Mouse (Mus musculus): ENCODE results near the gene Pbxip1.
A peak's percentile ranks its signal among the peaks of the same experiment; 100 is the strongest.
"Not testable (repeated sequence)": the region's sequence is repeated elsewhere in the genome, so short reads cannot be mapped to it uniquely, and the experiment has no call there.

Gene Pbxip1

GRCm38 (mm10) chr3:89409701-89410100, 26.8 kb upstream of the Pbxip1 start:
- peak; percentile 79 for DNase-seq (ENCODE audit: low spot score)

GRCm38 (mm10) chr3:89410864-89411263, 25.6 kb upstream of the Pbxip1 start:
- DNase-seq (ENCODE audit: low spot score): no peak

DNA sequence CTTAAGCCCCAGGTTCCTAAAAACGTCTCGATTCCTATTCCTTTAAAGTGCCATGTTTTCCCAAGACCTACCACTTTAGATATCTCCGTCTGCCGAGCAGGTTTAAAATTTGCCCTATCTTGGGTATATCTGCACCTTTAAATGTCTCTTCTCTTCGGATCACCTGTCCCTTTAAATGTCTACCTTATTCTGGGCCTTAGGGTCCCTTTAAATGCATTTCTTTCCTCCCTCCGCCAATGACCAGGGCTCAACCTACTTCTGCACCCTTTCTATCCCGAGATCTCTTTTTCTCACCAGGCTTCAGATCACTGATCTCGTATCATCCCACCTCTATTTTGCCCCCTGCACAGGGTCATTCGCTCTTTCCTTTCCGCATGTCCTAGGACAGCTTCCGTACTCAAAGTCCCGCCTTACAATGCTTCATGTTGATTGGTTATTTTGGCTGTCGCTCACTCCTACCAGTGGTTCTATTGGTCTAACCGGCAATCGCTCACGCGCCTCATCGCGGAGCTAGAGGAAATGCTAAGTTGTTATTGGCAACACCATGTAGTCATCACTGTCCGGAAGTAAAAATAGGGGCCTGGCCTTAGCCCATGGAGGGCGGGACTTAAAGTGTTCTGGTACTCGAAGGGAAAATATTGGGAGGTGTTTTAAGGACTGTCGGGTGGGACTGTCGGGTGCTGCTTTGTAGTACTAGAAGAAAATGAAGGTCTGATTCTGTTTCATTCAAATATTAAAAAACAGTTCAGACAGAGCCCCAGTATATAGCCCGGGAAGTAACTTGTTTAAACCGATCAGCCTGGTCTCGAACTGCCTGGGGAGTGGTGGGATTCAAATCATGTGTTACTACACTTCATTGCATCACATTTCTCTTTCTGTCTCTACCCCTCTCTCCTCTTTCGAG, 24.8 kb upstream of the Pbxip1 start, which contains the start of gene Flad1:
Gene Flad1, minus strand, starts transcription at position 381 of the 904 bp plus-strand sequence.
- DNase-seq (ENCODE audit: low spot score): peak; percentile 100

DNA sequence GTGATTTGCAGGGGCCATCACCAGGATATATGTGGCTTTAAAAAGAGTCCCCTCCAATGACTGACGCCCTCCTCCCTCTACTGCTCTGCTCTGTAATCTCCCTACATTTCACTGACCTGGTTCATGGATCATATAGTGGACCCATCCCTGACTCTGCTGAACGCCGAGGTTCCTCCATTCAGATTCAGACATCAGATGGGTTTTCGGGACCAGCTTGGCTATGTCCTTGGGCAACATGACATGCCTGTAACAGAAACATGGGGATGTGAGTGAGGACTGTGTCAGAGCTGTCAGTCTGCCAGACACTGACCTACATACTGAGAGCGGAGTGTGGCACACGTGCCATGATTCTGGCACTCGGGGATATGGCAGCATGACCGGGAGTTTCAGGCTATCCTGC, 20.3 kb upstream of the Pbxip1 start:
- DNase-seq (ENCODE audit: low spot score): no peak

DNA sequence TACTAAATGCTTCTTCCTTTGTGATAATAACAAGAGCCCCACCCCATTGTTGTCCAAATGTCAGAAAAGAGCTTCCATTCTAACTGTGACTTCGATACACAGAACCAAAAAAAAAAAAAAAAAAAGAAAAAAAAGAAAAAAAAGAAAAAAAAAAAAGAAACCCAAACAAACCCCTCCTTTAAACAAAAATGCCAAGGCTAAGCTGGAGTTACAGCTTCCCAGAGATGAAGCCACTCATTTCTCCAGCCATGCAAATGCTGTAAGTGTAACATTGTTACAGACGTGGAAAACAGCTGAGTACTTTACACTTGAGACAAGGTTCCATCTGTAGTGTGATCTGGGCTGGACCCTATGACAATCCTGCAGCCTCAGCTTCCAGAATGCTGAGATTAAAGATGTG, 19.4 kb upstream of the Pbxip1 start:
- no peak for DNase-seq (ENCODE audit: low spot score)

GRCm38 (mm10) chr3:89417840-89418169, 18.7 kb upstream of the Pbxip1 start:
- no peak for DNase-seq (ENCODE audit: low spot score)

GRCm38 (mm10) chr3:89418170-89418860, 18.2 kb upstream of the Pbxip1 start, which contains the start of the genes Cks1b and Shc1:
Gene Cks1b, minus strand, starts transcription at chr3:89418383.
Gene Shc1, plus strand, starts transcription at chr3:89418443.
- DNase-seq (ENCODE audit: low spot score): peak; percentile 100

DNA sequence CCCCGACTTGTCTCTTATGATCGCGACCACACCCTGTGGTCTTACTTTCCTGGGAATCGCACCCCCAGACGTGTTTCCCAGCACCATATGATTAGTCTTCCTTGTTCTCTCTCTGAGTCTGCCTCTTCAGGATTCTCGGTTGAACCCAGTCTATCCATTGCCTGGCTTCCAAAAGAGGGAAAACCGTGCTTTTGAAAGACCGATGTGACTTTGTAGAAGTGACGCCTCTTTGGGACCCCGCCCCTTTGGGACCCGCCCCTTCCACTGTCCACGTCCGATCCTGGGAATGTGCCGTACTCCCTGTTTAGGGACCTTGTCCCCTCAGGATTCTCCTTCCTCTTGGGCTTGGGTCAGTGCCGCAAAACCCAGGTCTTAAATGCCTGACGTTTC, 17.6 kb upstream of the Pbxip1 start:
- DNase-seq (ENCODE audit: low spot score): peak; percentile 95

GRCm38 (mm10) chr3:89419571-89419970, 16.9 kb upstream of the Pbxip1 start:
- peak; percentile 93 for DNase-seq (ENCODE audit: low spot score)

- no peak for DNase-seq (ENCODE audit: low spot score)
Measured at GRCm38 (mm10) chr3:89419981-89420380, 16.5 kb upstream of the Pbxip1 start.

GRCm38 (mm10) chr3:89420421-89420820, 16.1 kb upstream of the Pbxip1 start:
- DNase-seq (ENCODE audit: low spot score): no peak

- peak; percentile 98 for DNase-seq (ENCODE audit: low spot score)
Measured at GRCm38 (mm10) chr3:89421002-89421774, 15.3 kb upstream of the Pbxip1 start.

GRCm38 (mm10) chr3:89421810-89422473, 14.6 kb upstream of the Pbxip1 start:
- DNase-seq (ENCODE audit: low spot score): no peak

DNA sequence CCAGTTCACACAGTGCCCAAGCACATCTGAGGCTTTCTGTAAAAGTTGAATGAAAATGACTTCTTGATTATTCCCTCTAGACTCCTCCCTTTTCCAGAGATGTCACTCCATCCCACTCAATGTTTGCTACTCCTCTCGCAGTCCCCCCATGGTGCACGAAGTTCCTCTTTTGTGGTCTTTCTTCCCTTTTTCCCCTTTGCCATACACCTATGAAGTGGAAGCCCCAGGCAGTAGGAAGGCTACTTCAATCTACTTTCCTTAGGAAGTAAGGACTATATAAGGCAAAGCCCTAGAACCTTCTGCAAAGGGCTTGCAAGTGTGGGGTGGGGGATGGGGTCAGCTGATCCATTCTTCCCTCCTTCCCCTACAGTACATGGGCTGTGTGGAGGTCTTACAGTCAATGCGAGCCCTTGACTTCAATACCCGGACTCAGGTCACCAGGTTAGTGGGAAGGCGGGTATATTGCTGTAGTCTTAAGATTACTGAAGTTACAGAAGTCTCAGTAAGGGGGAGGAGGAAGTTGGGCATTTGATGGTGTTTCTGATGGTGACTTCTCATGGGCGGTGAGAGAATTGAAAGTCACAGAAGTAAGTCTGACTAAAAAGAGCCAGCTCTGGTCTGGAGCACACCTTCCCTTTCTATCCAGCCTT, 13.8 kb upstream of the Pbxip1 start:
- DNase-seq (ENCODE audit: low spot score): no peak

- DNase-seq (ENCODE audit: low spot score): no peak
Measured at GRCm38 (mm10) chr3:89424416-89425140, 11.9 kb upstream of the Pbxip1 start.

DNA sequence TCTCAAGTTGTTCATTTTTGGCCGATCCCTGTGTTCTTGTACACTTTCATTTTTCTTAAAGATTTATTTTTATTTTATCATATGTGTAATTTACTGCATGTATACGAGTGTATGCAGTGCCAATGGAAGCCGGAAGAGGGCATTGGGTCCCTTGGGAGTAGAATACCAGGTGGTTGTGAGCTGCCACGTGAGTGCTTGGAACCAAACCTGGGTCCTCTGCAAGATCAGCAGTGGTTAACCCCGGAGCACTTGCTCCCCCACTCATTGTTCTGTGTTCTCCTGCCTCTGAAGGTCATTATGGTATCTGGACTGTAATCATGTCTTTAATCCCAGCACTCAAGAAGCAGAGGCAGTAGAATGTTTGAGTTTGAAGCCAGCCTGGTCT, 11.4 kb upstream of the Pbxip1 start:
- no peak for DNase-seq (ENCODE audit: low spot score)

GRCm38 (mm10) chr3:89425876-89426275, 10.6 kb upstream of the Pbxip1 start:
- no peak for DNase-seq (ENCODE audit: low spot score)

DNA sequence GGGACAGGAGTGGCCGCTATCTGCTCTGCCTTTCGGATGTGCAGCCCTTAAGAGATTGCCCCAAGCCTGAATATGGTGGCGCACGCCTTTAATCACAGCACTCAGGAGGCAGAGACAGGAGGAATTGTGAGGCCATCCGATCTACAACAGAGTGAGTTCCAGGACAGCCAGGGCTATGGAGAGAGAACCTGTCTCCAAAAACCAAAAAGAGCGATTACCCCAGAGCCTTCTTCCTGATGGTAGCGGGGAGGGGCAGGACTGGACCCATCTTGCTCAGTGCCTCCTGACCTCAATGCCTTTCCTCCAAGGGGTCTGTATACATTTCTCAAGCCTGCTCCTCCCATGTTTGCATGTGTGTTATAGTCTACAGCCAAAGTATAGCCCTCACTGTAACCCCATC, 7.5 kb upstream of the Pbxip1 start:
- not testable (repeated sequence) for DNase-seq (ENCODE audit: low spot score)

GRCm38 (mm10) chr3:89430171-89431159, 6.0 kb upstream of the Pbxip1 start, which contains the start of gene Pygo2:
Gene Pygo2, plus strand, starts transcription at chr3:89430214.
- peak; percentile 93 for DNase-seq (ENCODE audit: low spot score)
